Mouse (Mus musculus) hindbrain, embryonic 11.5 days (tissue): ENCODE data around the gene Gm28048. TPM values are rescaled to one million over a fixed set of nuclear protein-coding genes. Genes with fewer than 3 reads are reported as not detected.

ENCODE experiments used
- ATAC-seq: fragments of 200-750 bp; cut with Nextera tagmentation; 2 replicates; pipeline ENCODE4 v1.8.0; 2017; ENCODE audit warnings: mild to moderate bottlenecking, moderate TSS enrichment, moderate library complexity; ENCODE audit not compliant: low FRiP score
- DNase-seq: peaks from one replicate; pipeline ENCODE4 v3.0.0-alpha.2; 2015; ENCODE audit warnings: low spot score
- H3K27ac ChIP-seq: fragments of 300-500 bp; sonication (generic); 2 replicates; pipeline ENCODE4 v1.5.1; 2014; ENCODE audit warnings: mild to moderate bottlenecking, low read depth, low read length
- H3K27me3 ChIP-seq: fragments of 300-500 bp; sonication (generic); 2 replicates; pipeline ENCODE4 v1.6.1; 2014; ENCODE audit warnings: mild to moderate bottlenecking, low read length, moderate library complexity, mixed read lengths; ENCODE audit not compliant: control insufficient read depth, insufficient read depth
- H3K36me3 ChIP-seq: fragments of 300-500 bp; sonication (generic); 2 replicates; pipeline ENCODE4 v1.6.1; 2014; ENCODE audit warnings: mild to moderate bottlenecking, low read length, moderate library complexity, mixed read lengths; ENCODE audit not compliant: control insufficient read depth, insufficient read depth
- H3K4me1 ChIP-seq: fragments of 300-500 bp; sonication (generic); replicated peaks from 2 replicates; pipeline ENCODE4 v1.6.1; 2014; ENCODE audit warnings: low read length, mixed read lengths; ENCODE audit not compliant: control insufficient read depth, insufficient read depth
- H3K4me2 ChIP-seq: fragments of 300-500 bp; sonication (generic); replicated peaks from 2 replicates; pipeline ENCODE4 v1.6.1; 2014; ENCODE audit warnings: mild to moderate bottlenecking, low read depth, low read length
- H3K4me3 ChIP-seq: fragments of 300-500 bp; sonication (generic); 2 replicates; pipeline ENCODE4 v1.5.1; 2014; ENCODE audit warnings: low read depth, low read length
- H3K9ac ChIP-seq: fragments of 300-500 bp; sonication (generic); 2 replicates; pipeline ENCODE4 v1.6.1; 2014; ENCODE audit warnings: low read depth, low read length
- H3K9me3 ChIP-seq: fragments of 300-500 bp; sonication (generic); 2 replicates; pipeline ENCODE4 v1.6.1; 2016; ENCODE audit warnings: low read length; ENCODE audit not compliant: control insufficient read depth
- WGBS: fragments of 180-500 bp; shearing (Covaris S2); extraction: QIAGEN DNeasy Blood & Tissue Kit; methylation state at CpG from one replicate; pipeline ENCODE4 v1.1.7; 2014; 5-methylcytosine and 5-hydroxymethylcytosine counted together
- polyA plus RNA-seq: library from polyadenylated mRNA; unstranded; fragments of >200 nt; fragmentation: Nextera tagmentation; extraction: Ambion mirVana; gene quantifications from 2 replicates; pipeline ENCODE4 v1.2.1, GENCODE M21; 2014

Gm28048 gene
- polyA plus RNA-seq, 1 experiment from 2014 or later = 4.8 TPM

GRCm38 (mm10) chr11:22871628-22872306 is 110.1 kb downstream of the Gm28048 start:
- Histone ChIP-seq H3K4me2 (no peak overlapping the region), H3K9me3 (no peaks in the 10 kb centered on the region), H3K27ac (no peak overlapping the region), H3K9ac (no peak overlapping the region), H3K27me3 (no peaks in the 10 kb centered on the region), H3K36me3 (no peaks in the 10 kb centered on the region), H3K4me1 (no peaks in the 10 kb centered on the region), H3K4me3 (no peak overlapping the region)
- DNase-seq (no peak), ATAC-seq (no peak)
- 76% methylated on average over 7 of the region's 7 CpGs for WGBS

GRCm38 (mm10) chr11:22868582-22868981 is 113.3 kb downstream of the Gm28048 start:
- DNase-seq = no peak
- H3K9me3 ChIP-seq = no peaks in the 10 kb centered on the region
- no peaks in the 10 kb centered on the region for H3K36me3 ChIP-seq
- H3K4me2 ChIP-seq = no peak overlapping the region
- H3K9ac ChIP-seq = no peak overlapping the region
- 93% methylated on average over 8 of the region's 8 CpGs for WGBS
- ATAC-seq = no peak
- H3K4me3 ChIP-seq = no peak overlapping the region
- H3K27ac ChIP-seq = no peak overlapping the region
- H3K4me1 ChIP-seq = no peaks in the 10 kb centered on the region
- no peaks in the 10 kb centered on the region for H3K27me3 ChIP-seq

GRCm38 (mm10) chr11:22867691-22868090 is 114.2 kb downstream of the Gm28048 start:
- ATAC-seq = no peak
- WGBS = 89% methylated on average over 5 of the region's 5 CpGs
- no peak for DNase-seq
- no peak overlapping the region for H3K27ac ChIP-seq
- H3K9ac ChIP-seq = no peak overlapping the region
- H3K9me3 ChIP-seq = no peaks in the 10 kb centered on the region
- H3K4me3 ChIP-seq = no peak overlapping the region
- H3K36me3 ChIP-seq = no peaks in the 10 kb centered on the region
- H3K4me2 ChIP-seq = no peak overlapping the region
- no peaks in the 10 kb centered on the region for H3K4me1 ChIP-seq
- H3K27me3 ChIP-seq = no peaks in the 10 kb centered on the region

- H3K9ac ChIP-seq = no peak overlapping the region
- H3K4me1 ChIP-seq = no peaks in the 10 kb centered on the region
- no peak overlapping the region for H3K27ac ChIP-seq
- ATAC-seq (no peak), DNase-seq (no peak)
- no peak overlapping the region for H3K4me2 ChIP-seq
- WGBS = 89% methylated on average over 7 of the region's 7 CpGs
- no peaks in the 10 kb centered on the region for H3K9me3 ChIP-seq
- peaks cover 7% of the 10 kb centered on the region for H3K27me3 ChIP-seq
- H3K36me3 ChIP-seq = no peaks in the 10 kb centered on the region
- no peak overlapping the region for H3K4me3 ChIP-seq
These were observed 116.1 kb downstream of the Gm28048 start for GRCm38 (mm10) chr11:22865635-22866246.

GRCm38 (mm10) chr11:22864305-22865060 is 117.4 kb downstream of the Gm28048 start:
- peaks cover 17% of the 10 kb centered on the region for H3K27me3 ChIP-seq

GRCm38 (mm10) chr11:22863581-22863980 is 118.3 kb downstream of the Gm28048 start:
- Histone ChIP-seq H3K27me3 (peaks cover 25% of the 10 kb centered on the region), H3K9ac (no peak overlapping the region), H3K9me3 (no peaks in the 10 kb centered on the region), H3K4me2 (no peak overlapping the region), H3K27ac (no peak overlapping the region), H3K36me3 (no peaks in the 10 kb centered on the region), H3K4me1 (peaks cover 8% of the 10 kb centered on the region), H3K4me3 (no peak overlapping the region)
- 49% methylated on average over 4 of the region's 4 CpGs for WGBS
- DNase-seq = no peak
- ATAC-seq = no peak

More at GRCm38 (mm10) chr11:22864305-22865060, 117.4 kb downstream of the Gm28048 start:
- Histone ChIP-seq H3K9me3 (no peaks in the 10 kb centered on the region), H3K4me1 (peaks cover 6% of the 10 kb centered on the region), H3K27ac (no peak overlapping the region), H3K4me2 (no peak overlapping the region), H3K36me3 (no peaks in the 10 kb centered on the region), H3K9ac (no peak overlapping the region), H3K4me3 (no peak overlapping the region)
- 56% methylated on average over 8 of the region's 8 CpGs for WGBS
- ATAC-seq (no peak), DNase-seq (no peak)

- H3K27me3 ChIP-seq = peaks cover 43% of the 10 kb centered on the region
- no peak for ATAC-seq
- no peak overlapping the region for H3K4me2 ChIP-seq
These were observed 120.6 kb downstream of the Gm28048 start for GRCm38 (mm10) chr11:22861315-22861714.

GRCm38 (mm10) chr11:22860335-22861227 is 121.3 kb downstream of the Gm28048 start, which contains the start of gene B3gnt2:
B3gnt2 (minus strand) TSS chr11:22860961.
- Histone ChIP-seq H3K4me3 (peak within 1 kb of the TSS; percentile 67), H3K4me2 (peak within 1 kb of the TSS; percentile 100), H3K36me3 (no peaks in the 10 kb centered on the region), H3K4me1 (peaks cover 10% of the 10 kb centered on the region), H3K9me3 (no peaks in the 10 kb centered on the region), H3K27ac (no peak within 1 kb of the TSS), H3K27me3 (peaks cover 43% of the 10 kb centered on the region), H3K9ac (peak within 1 kb of the TSS; percentile 8; the same call in 1 of the 2 replicates)
- ATAC-seq = peak; percentile 26
- DNase-seq = peak; percentile 24
- WGBS = 4% methylated on average over 41 of the region's 41 CpGs

More at GRCm38 (mm10) chr11:22861315-22861714, 120.6 kb downstream of the Gm28048 start:
- WGBS = 66% methylated on average over 4 of the region's 4 CpGs
- H3K4me3 ChIP-seq = no peak overlapping the region
- no peak overlapping the region for H3K9ac ChIP-seq
- H3K27ac ChIP-seq = no peak overlapping the region
- H3K9me3 ChIP-seq = no peaks in the 10 kb centered on the region
- DNase-seq = no peak
- H3K36me3 ChIP-seq = no peaks in the 10 kb centered on the region
- H3K4me1 ChIP-seq = peaks cover 10% of the 10 kb centered on the region
